Mouse (Mus musculus): ENCODE data around the gene Zbtb39. TPM values are rescaled to one million over a fixed set of nuclear protein-coding genes. Genes with fewer than 3 reads are reported as not detected.

Zbtb39 gene
- polyA plus RNA-seq (2015; fragmentation: Nextera tagmentation; extraction: Ambion mirVana): 2.5 and 3.0 TPM in 2 replicates

GRCm38 (mm10) chr10:127739083-127739660 is at the start of gene Zbtb39:
Zbtb39 (plus strand) TSS chr10:127739538.
- Histone ChIP-seq H3K9me3 (no peaks in the 10 kb centered on the region), H3K4me1 (peaks cover 4% of the 10 kb centered on the region; the same call in 1 of the 2 replicates), H3K9ac (peak within 1 kb of the TSS; percentile 73), H3K36me3 (peaks cover 29% of the 10 kb centered on the region), H3K4me3 (replicated peaks) (peak within 1 kb of the TSS; percentile 81), H3K4me2 (peak within 1 kb of the TSS; percentile 62), H3K27ac (peak within 1 kb of the TSS; percentile 79), H3K27me3 (replicated peaks) (no peaks in the 10 kb centered on the region)
- peak; percentile 79 for ATAC-seq (ENCODE audit: insufficient read depth, low FRiP score, low read depth)
- 1% methylated on average over 49 of the region's 61 CpGs for WGBS

DNA sequence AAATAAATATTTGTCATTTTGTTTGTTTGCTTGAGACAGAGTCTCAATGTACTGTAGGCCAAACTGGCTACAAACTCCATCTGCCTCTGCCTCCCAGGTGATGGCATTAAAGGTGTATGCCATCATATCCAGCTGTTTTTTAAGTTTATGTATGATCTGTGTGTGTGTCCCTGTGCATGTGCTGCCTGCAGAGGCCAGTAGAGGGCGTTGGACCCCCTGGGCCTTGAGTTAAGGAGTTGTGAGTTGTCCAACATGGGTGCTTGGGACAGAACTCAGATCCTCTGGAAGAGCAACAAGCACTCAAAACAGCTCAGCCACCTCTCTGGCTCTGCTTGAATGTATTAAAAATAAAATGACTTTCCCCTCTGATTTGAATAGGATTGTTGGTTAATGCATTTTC is 48.3 kb upstream of the Zbtb39 start:
- Histone ChIP-seq H3K9me3 (no peaks in the 10 kb centered on the region), H3K27ac (no peak overlapping the region), H3K4me1 (no peaks in the 10 kb centered on the region), H3K9ac (no peak overlapping the region), H3K36me3 (peaks cover 26% of the 10 kb centered on the region), H3K27me3 (replicated peaks) (no peaks in the 10 kb centered on the region), H3K4me2 (no peak overlapping the region), H3K4me3 (replicated peaks) (no peak overlapping the region)
- no peak for ATAC-seq (ENCODE audit: insufficient read depth, low FRiP score, low read depth)
- 18% methylated on average over 1 of the region's 1 CpGs for WGBS

DNA sequence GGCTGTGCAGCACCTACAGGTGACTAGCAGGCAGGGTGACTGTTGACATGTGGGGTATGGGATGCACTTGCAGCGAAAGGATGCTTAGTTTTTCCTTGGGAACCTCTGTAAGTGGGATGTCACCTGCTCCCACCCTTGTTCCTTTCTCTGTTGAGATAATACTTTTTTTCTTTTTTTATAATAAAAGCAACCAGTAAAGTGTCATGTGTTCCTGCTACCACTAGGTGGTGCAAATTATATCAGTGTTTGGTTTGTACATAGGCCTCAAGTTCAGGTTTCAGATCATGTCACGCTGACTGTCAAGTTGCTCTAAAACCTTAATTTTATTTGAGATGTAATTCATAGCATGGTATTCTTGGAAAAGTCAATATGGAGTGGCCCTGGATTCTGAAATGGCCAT is 44.7 kb upstream of the Zbtb39 start:
- WGBS: 44% methylated on average over 2 of the region's 2 CpGs
- Histone ChIP-seq H3K4me3 (replicated peaks) (no peak overlapping the region), H3K27me3 (replicated peaks) (no peaks in the 10 kb centered on the region), H3K9ac (no peak overlapping the region), H3K9me3 (no peaks in the 10 kb centered on the region), H3K27ac (no peak overlapping the region), H3K4me2 (no peak overlapping the region), H3K4me1 (no peaks in the 10 kb centered on the region), H3K36me3 (peaks cover 25% of the 10 kb centered on the region)
- peak; percentile 22; the same call in 1 of the 2 replicates for ATAC-seq (ENCODE audit: insufficient read depth, low FRiP score, low read depth)

DNA sequence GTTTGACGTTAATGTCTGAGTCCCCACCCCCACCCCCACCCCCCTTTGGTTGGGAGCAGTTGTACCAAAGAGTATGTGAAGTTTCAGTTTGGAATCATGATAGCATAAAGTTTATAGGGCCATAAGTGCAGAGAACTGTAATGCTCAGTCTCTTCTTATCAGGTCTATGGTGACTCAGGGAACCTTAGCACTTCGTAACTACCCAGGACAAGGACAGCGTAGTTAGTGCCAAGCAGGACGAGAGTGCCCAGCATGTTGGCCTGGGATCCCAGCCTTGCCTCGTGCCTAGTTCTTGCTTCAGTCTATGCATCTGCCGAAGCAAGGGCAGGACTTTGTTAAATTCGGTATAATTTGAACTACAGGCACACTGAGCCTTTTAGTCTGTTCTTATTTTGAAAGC is 43.6 kb upstream of the Zbtb39 start:
- Histone ChIP-seq H3K9me3 (no peaks in the 10 kb centered on the region), H3K4me3 (replicated peaks) (no peak overlapping the region), H3K4me1 (no peaks in the 10 kb centered on the region), H3K36me3 (peaks cover 24% of the 10 kb centered on the region), H3K4me2 (no peak overlapping the region), H3K27me3 (replicated peaks) (no peaks in the 10 kb centered on the region), H3K9ac (no peak overlapping the region), H3K27ac (no peak overlapping the region)
- ATAC-seq (ENCODE audit: insufficient read depth, low FRiP score, low read depth): no peak
- WGBS: 91% methylated on average over 7 of the region's 7 CpGs

GRCm38 (mm10) chr10:127698966-127699365 is 40.4 kb upstream of the Zbtb39 start:
- peaks cover 13% of the 10 kb centered on the region; the same call in 1 of the 2 replicates for H3K36me3 ChIP-seq
- H3K9ac ChIP-seq: no peak overlapping the region
- no peaks in the 10 kb centered on the region for H3K4me1 ChIP-seq
- H3K27ac ChIP-seq: no peak overlapping the region
- H3K9me3 ChIP-seq: no peaks in the 10 kb centered on the region
- ATAC-seq (ENCODE audit: insufficient read depth, low FRiP score, low read depth): no peak
- WGBS: 92% methylated on average over 7 of the region's 7 CpGs
- H3K4me2 ChIP-seq: no peak overlapping the region
- no peaks in the 10 kb centered on the region for H3K27me3 ChIP-seq (replicated peaks)
- H3K4me3 ChIP-seq (replicated peaks): no peak overlapping the region

DNA sequence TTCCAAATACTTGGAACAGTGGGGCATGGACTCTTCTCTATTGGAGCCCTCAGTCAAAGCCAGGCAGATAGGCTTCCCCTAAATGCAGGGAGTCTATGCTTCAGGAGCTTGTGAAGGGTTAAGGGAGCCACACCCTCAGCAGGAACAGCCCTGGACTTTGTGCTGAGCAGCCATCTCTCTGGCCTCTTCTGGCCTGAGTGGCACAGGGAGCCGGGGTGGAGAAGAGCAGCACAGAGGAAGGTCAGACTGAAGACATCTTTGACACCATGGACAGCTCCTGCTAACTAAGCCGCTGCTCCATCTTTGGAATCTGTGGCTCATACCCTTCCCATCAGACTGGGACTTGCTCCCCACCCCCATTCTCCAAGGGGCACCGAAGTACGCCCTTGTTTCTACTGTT is 36.0 kb upstream of the Zbtb39 start:
- no peak for ATAC-seq (ENCODE audit: insufficient read depth, low FRiP score, low read depth)
- Histone ChIP-seq H3K4me3 (replicated peaks) (peak overlapping the region; percentile 9; the same call in 1 of the 2 replicates), H3K9me3 (no peaks in the 10 kb centered on the region), H3K4me1 (0 out of 2 replicates have a peak, but pooled peaks cover 3% of the 10 kb centered on the region), H3K27ac (no peak overlapping the region), H3K36me3 (no peaks in the 10 kb centered on the region), H3K4me2 (no peak overlapping the region; the same call in 1 of the 2 replicates), H3K9ac (no peak overlapping the region), H3K27me3 (replicated peaks) (no peaks in the 10 kb centered on the region)
- WGBS: 30% methylated on average over 4 of the region's 4 CpGs

DNA sequence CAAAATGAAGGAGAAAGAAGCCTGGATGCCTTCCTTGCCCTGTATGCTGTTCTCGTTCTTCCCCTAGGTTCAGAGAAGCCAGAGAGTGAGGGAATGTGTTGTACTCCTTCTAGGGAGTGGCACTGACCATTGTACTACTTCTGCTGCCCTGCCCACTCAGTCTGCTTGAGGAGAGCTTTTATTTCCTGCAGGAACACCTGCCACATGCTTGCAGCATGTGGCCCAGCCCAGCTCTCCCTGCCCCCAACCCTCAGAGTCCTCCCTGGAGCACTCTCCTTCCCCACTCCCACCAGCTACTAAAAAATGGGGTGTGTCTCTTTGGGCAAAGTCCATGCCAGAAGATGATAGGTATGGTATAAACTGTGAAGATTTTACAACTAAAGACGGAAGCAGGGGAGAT is 35.0 kb upstream of the Zbtb39 start:
- H3K4me1 ChIP-seq: 0 out of 2 replicates have a peak, but pooled peaks cover 3% of the 10 kb centered on the region
- H3K9me3 ChIP-seq: no peaks in the 10 kb centered on the region
- 35% methylated on average over 2 of the region's 2 CpGs for WGBS
- H3K4me2 ChIP-seq: peak overlapping the region; percentile 29; the same call in 1 of the 2 replicates
- no peaks in the 10 kb centered on the region for H3K27me3 ChIP-seq (replicated peaks)
- peak overlapping the region; percentile 9; the same call in 1 of the 2 replicates for H3K4me3 ChIP-seq (replicated peaks)
- H3K27ac ChIP-seq: peak overlapping the region; percentile 44; the same call in 1 of the 2 replicates
- H3K9ac ChIP-seq: no peak overlapping the region
- H3K36me3 ChIP-seq: no peaks in the 10 kb centered on the region
- ATAC-seq (ENCODE audit: insufficient read depth, low FRiP score, low read depth): peak; percentile 74

GRCm38 (mm10) chr10:127704766-127705220 is 34.5 kb upstream of the Zbtb39 start, which contains the start of gene Myo1a:
Myo1a (plus strand) TSS chr10:127705170.
- Histone ChIP-seq H3K9me3 (no peaks in the 10 kb centered on the region), H3K36me3 (no peaks in the 10 kb centered on the region), H3K27me3 (replicated peaks) (no peaks in the 10 kb centered on the region), H3K4me2 (peak within 1 kb of the TSS; percentile 29; the same call in 1 of the 2 replicates), H3K27ac (peak within 1 kb of the TSS; percentile 44; the same call in 1 of the 2 replicates), H3K4me1 (0 out of 2 replicates have a peak, but pooled peaks cover 3% of the 10 kb centered on the region), H3K9ac (no peak within 1 kb of the TSS), H3K4me3 (replicated peaks) (peak within 1 kb of the TSS; percentile 9; the same call in 1 of the 2 replicates)
- 55% methylated on average over 2 of the region's 2 CpGs for WGBS
- ATAC-seq (ENCODE audit: insufficient read depth, low FRiP score, low read depth): no peak

DNA sequence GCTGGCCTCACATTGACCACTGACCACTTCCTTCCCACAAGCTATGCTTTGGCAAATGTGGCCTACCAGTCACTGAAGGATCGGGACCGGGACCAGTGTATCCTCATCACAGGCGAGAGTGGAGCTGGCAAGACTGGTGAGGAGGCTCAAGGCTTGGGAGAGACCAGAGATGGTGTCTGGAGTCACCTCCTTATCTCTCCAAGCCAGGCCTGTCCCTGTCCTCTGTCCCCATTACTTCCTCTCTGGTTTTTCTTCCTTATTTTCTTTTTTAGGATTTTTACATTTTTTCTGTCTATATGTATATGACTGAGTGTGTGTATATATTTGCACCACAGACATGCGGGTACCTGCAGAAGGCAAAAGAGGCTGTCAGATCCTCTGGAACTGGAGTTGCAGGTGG is 33.6 kb upstream of the Zbtb39 start:
- no peaks in the 10 kb centered on the region for H3K9me3 ChIP-seq
- 87% methylated on average over 4 of the region's 4 CpGs for WGBS
- H3K4me1 ChIP-seq: 0 out of 2 replicates have a peak, but pooled peaks cover 3% of the 10 kb centered on the region
- no peak overlapping the region for H3K27ac ChIP-seq
- H3K27me3 ChIP-seq (replicated peaks): no peaks in the 10 kb centered on the region
- no peak for ATAC-seq (ENCODE audit: insufficient read depth, low FRiP score, low read depth)
- no peak overlapping the region for H3K4me2 ChIP-seq
- no peak overlapping the region for H3K4me3 ChIP-seq (replicated peaks)
- H3K9ac ChIP-seq: no peak overlapping the region
- no peaks in the 10 kb centered on the region for H3K36me3 ChIP-seq

- no peak for ATAC-seq (ENCODE audit: insufficient read depth, low FRiP score, low read depth)
- H3K4me3 ChIP-seq (replicated peaks): no peak overlapping the region
Observed at GRCm38 (mm10) chr10:127707721-127708120, 31.6 kb upstream of the Zbtb39 start.

GRCm38 (mm10) chr10:127708850-127709370 is 30.4 kb upstream of the Zbtb39 start:
- no peak for ATAC-seq (ENCODE audit: insufficient read depth, low FRiP score, low read depth)
- no peak overlapping the region for H3K4me2 ChIP-seq
- no peak overlapping the region for H3K27ac ChIP-seq
- WGBS: 81% methylated on average over 3 of the region's 3 CpGs
- no peaks in the 10 kb centered on the region for H3K9me3 ChIP-seq
- no peak overlapping the region for H3K9ac ChIP-seq
- H3K4me1 ChIP-seq: 0 out of 2 replicates have a peak, but pooled peaks cover 3% of the 10 kb centered on the region
- no peaks in the 10 kb centered on the region for H3K27me3 ChIP-seq (replicated peaks)
- H3K36me3 ChIP-seq: no peaks in the 10 kb centered on the region
- H3K4me3 ChIP-seq (replicated peaks): no peak overlapping the region

More at GRCm38 (mm10) chr10:127707721-127708120, 31.6 kb upstream of the Zbtb39 start:
- 81% methylated on average over 7 of the region's 7 CpGs for WGBS
- Histone ChIP-seq H3K9me3 (no peaks in the 10 kb centered on the region), H3K9ac (no peak overlapping the region), H3K36me3 (no peaks in the 10 kb centered on the region), H3K27me3 (replicated peaks) (no peaks in the 10 kb centered on the region), H3K4me2 (no peak overlapping the region), H3K27ac (no peak overlapping the region), H3K4me1 (0 out of 2 replicates have a peak, but pooled peaks cover 3% of the 10 kb centered on the region)

DNA sequence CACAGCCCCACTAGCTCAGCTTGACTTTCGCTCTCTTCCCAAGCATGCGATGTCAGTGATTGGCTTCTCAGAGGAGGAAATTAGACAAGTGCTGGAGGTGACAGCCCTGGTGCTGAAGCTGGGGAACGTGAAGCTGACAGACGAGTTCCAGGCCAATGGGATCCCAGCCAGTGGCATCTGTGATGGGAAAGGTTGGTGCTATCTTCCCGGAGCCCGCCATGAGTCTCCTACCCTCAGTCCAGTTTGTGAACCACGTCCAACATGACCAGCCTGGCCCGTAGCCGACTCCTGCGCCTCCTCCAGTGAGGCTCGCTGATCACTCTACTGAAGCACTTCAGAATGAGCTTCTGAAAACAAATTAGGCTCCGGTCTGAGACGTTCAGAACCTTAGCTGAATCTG is 29.0 kb upstream of the Zbtb39 start:
- no peaks in the 10 kb centered on the region for H3K4me1 ChIP-seq
- H3K36me3 ChIP-seq: no peaks in the 10 kb centered on the region
- H3K4me3 ChIP-seq (replicated peaks): no peak overlapping the region
- H3K27ac ChIP-seq: no peak overlapping the region
- H3K9me3 ChIP-seq: no peaks in the 10 kb centered on the region
- WGBS: 77% methylated on average over 13 of the region's 13 CpGs
- H3K27me3 ChIP-seq (replicated peaks): no peaks in the 10 kb centered on the region
- no peak for ATAC-seq (ENCODE audit: insufficient read depth, low FRiP score, low read depth)
- no peak overlapping the region for H3K9ac ChIP-seq
- no peak overlapping the region for H3K4me2 ChIP-seq

Data from stomach, embryonic 15.5 days (tissue).